Mouse (Mus musculus) liver, adult 2 months (tissue): ENCODE measurements at regions not wholly inside any gene's neighbourhood (a gene's known extent, or its start where the extent isn't known, plus 50 kb on each side); places are given as distances from the start of the nearest gene placed in this dataset.

Experiments used
- CTCF ChIP-seq: fragments of 200-500 bp; IDR thresholded peaks from 2 replicates; pipeline ENCODE4 v1.5.1; 2011; ENCODE audit warnings: low read depth, low read length, control low read depth
- POLR2A ChIP-seq: fragments of 200-500 bp; IDR thresholded peaks from 2 replicates; pipeline ENCODE4 v1.6.1; 2011; ENCODE audit warnings: low read length, control low read depth; ENCODE audit not compliant: insufficient read depth; ENCODE audit errors: extremely low read depth

- TF ChIP-seq POLR2A: no peak
- TF ChIP-seq CTCF: no peak
These were observed 763.5 kb upstream of the Car8 start for GRCm38 (mm10) chr4:9002380-9002779.
